8 mouse cellular contexts compared by ENCODE assay signal in genomic region chr2:160729851-160730796, GRCm38 (mm10). TPM values are rescaled to one million over a fixed set of nuclear protein-coding genes. Genes with fewer than 3 reads are reported as not detected.
A peak's percentile ranks its signal among the peaks of the same experiment; 100 is the strongest.
DNase-seq lines count a peak whose midpoint lies in the region; ATAC-seq and TF ChIP-seq lines count a peak whose summit lies in the region.

No protein-coding gene starts in this region.

- intact Hi-C loops in heart, postnatal 10 days (cut with DNase I): loop anchor here (2.0 to 5.0 kb wide), 2 partner anchors 62 to 157 kb away; no protein-coding TSS in a partner anchor

- H3K4me3 ChIP-seq in testis, adult 2 months (ENCODE audit: control insufficient read depth, low read depth, low read length): peak overlapping the region; percentile 92
- peak overlapping the region; percentile 86 for H3K4me3 ChIP-seq in limb, embryonic 12.5 days (replicated peaks)
- H3K4me3 ChIP-seq in neural tube, embryonic 12.5 days: peak overlapping the region; percentile 92; the same call in 1 of the 2 replicates

- H3K9ac ChIP-seq in limb, embryonic 12.5 days (replicated peaks): peak overlapping the region; percentile 99
- peak overlapping the region; percentile 100 for H3K9ac ChIP-seq in neural tube, embryonic 12.5 days

- 27% methylated on average over 17 of the region's 17 CpGs for WGBS in limb, embryonic 12.5 days
- WGBS in neural tube, embryonic 12.5 days: 34% methylated on average over 17 of the region's 17 CpGs

- no peaks in the 10 kb centered on the region for H3K36me3 ChIP-seq in testis, adult 2 months (ENCODE audit: control insufficient read depth, insufficient read depth, low read length)
- H3K36me3 ChIP-seq in limb, embryonic 12.5 days: peaks cover 28% of the 10 kb centered on the region; the same call in 1 of the 2 replicates
- H3K36me3 ChIP-seq in neural tube, embryonic 12.5 days: peaks cover 17% of the 10 kb centered on the region; the same call in 1 of the 2 replicates

- no peaks in the 10 kb centered on the region for H3K9me3 ChIP-seq in limb, embryonic 12.5 days
- H3K9me3 ChIP-seq in neural tube, embryonic 12.5 days: no peaks in the 10 kb centered on the region

- 0 out of 2 replicates have a peak, but pooled peaks have one; percentile 7 for ATAC-seq in limb, embryonic 12.5 days (ENCODE audit: insufficient number of reproducible peaks, insufficient read depth, low FRiP score, low TSS enrichment, low read depth)
- ATAC-seq in neural tube, embryonic 12.5 days (ENCODE audit: low FRiP score, low read depth): no peak

- no peak overlapping the region for H3K27ac ChIP-seq in testis, adult 2 months (ENCODE audit: control insufficient read depth, insufficient read depth, low read depth, low read length)
- 0 out of 2 replicates have a peak overlapping the region, but pooled peaks have one; percentile 98 for H3K27ac ChIP-seq in limb, embryonic 12.5 days
- no peak overlapping the region for H3K27ac ChIP-seq in neural tube, embryonic 12.5 days

- H3K4me1 ChIP-seq in testis, adult 2 months (ENCODE audit: control insufficient read depth, insufficient read depth, low read length): peaks cover 12% of the 10 kb centered on the region
- peaks cover 38% of the 10 kb centered on the region for H3K4me1 ChIP-seq in limb, embryonic 12.5 days (replicated peaks)
- H3K4me1 ChIP-seq in neural tube, embryonic 12.5 days: peaks cover 35% of the 10 kb centered on the region

- DNase-seq in testis, postnatal 14 days (ENCODE audit: low spot score): no peak
- peak; percentile 33 to 52 for DNase-seq in cerebellum, postnatal 14 days
- peak; percentile 55 for DNase-seq in heart, postnatal 10 days
- DNase-seq in frontal cortex, postnatal 10 days (ENCODE audit: low spot score in 2 of 2): no peak
- no peak for DNase-seq in spleen, postnatal 4 days (ENCODE audit: low spot score in 2 of 2)

- peak overlapping the region; percentile 94 for H3K4me2 ChIP-seq in limb, embryonic 12.5 days
- H3K4me2 ChIP-seq in neural tube, embryonic 12.5 days (replicated peaks): peak overlapping the region; percentile 93

- no peaks in the 10 kb centered on the region for H3K27me3 ChIP-seq in testis, adult 2 months (ENCODE audit: control insufficient read depth, insufficient read depth, low read length)
- H3K27me3 ChIP-seq in limb, embryonic 12.5 days: no peaks in the 10 kb centered on the region
- no peaks in the 10 kb centered on the region for H3K27me3 ChIP-seq in neural tube, embryonic 12.5 days (replicated peaks)

- TF ChIP-seq CTCF in testis, adult 2 months (IDR thresholded peaks at IDR 0.05; ENCODE audit: control insufficient read depth, insufficient read depth, insufficient replicate concordance, low read depth, low read length): no peak

- no peak for TF ChIP-seq POLR2A in testis, adult 2 months (IDR thresholded peaks at IDR 0.05; ENCODE audit: control insufficient read depth, low read depth, low read length)

RNA-seq across cellular contexts. Expression of gene Plcg1, which starts 1.0 kb away (rescaled TPM):
- 17.7 and 19.4 TPM in 2 replicates for polyA plus RNA-seq in testis, adult 2 months (2012; rRNA removed)
- total RNA-seq in heart, postnatal 10 days (2021): 10 to 100 TPM; 97.2 to 99.0 TPM
- 106 and 111 TPM in 2 replicates for polyA plus RNA-seq in limb, embryonic 12.5 days (2016; fragmentation: Nextera tagmentation; extraction: Ambion mirVana)
- polyA plus RNA-seq in neural tube, embryonic 12.5 days (2016; fragmentation: Nextera tagmentation; extraction: Ambion mirVana): 91.7 and 98.9 TPM in 2 replicates

Comparison
In these comparisons a context has a peak if more than half of its experiments do, and no peak if none do; other contexts are left out.
1. DNase-seq: peak in cerebellum, postnatal 14 days (2 of 2) and heart, postnatal 10 days (2 of 2); none in testis, postnatal 14 days (single experiment), frontal cortex, postnatal 10 days (0 of 2) and spleen, postnatal 4 days (0 of 2).
2. Peak in every context shown above with its lines, with median percentiles within 50 percentile points of each other: H3K4me3 ChIP-seq.